Mouse (Mus musculus): ENCODE measurements around the gene Spata2l. TPM values are rescaled to one million over a fixed set of nuclear protein-coding genes. Genes with fewer than 3 reads are reported as not detected.

The Spata2l gene
- polyA plus RNA-seq, 1 experiment from 2014 or later: 6.1 TPM

GRCm38 (mm10) chr8:123257114-123257513 is 21.1 kb upstream of the Spata2l start:
- no peak for ATAC-seq (replicated peaks; ENCODE audit: low FRiP score, low read depth)

GRCm38 (mm10) chr8:123255170-123255569 is 19.1 kb upstream of the Spata2l start:
- Histone ChIP-seq H3K4me2 (ENCODE audit: low read length) (peak overlapping the region; percentile 83), H3K27me3 (ENCODE audit: insufficient read depth, low read length) (no peaks in the 10 kb centered on the region), H3K36me3 (ENCODE audit: insufficient read depth, low read length) (peaks cover 31% of the 10 kb centered on the region), H3K9ac (ENCODE audit: low read depth, low read length) (peak overlapping the region; percentile 83), H3K27ac (no peak overlapping the region), H3K4me1 (replicated peaks; ENCODE audit: insufficient read depth, low read length) (peaks cover 17% of the 10 kb centered on the region), H3K9me3 (replicated peaks; ENCODE audit: low read length) (no peaks in the 10 kb centered on the region), H3K4me3 (replicated peaks; ENCODE audit: low read depth, low read length) (peak overlapping the region; percentile 86)
- ATAC-seq (replicated peaks; ENCODE audit: low FRiP score, low read depth) (no peak), DNase-seq (ENCODE audit: low spot score) (no peak)
- WGBS: 62% methylated on average over 6 of the region's 6 CpGs
- TF ChIP-seq CTCF (IDR thresholded peaks at IDR 0.05; ENCODE audit: low read depth): peak; percentile 40; the same call in 1 of the 2 replicates

More at GRCm38 (mm10) chr8:123257114-123257513, 21.1 kb upstream of the Spata2l start:
- H3K4me2 ChIP-seq (ENCODE audit: low read length): no peak overlapping the region
- no peaks in the 10 kb centered on the region for H3K27me3 ChIP-seq (ENCODE audit: insufficient read depth, low read length)
- H3K4me3 ChIP-seq (replicated peaks; ENCODE audit: low read depth, low read length): no peak overlapping the region
- no peak overlapping the region for H3K27ac ChIP-seq
- TF ChIP-seq CTCF (IDR thresholded peaks at IDR 0.05; ENCODE audit: low read depth): no peak
- peaks cover 17% of the 10 kb centered on the region for H3K4me1 ChIP-seq (replicated peaks; ENCODE audit: insufficient read depth, low read length)
- no peaks in the 10 kb centered on the region for H3K9me3 ChIP-seq (replicated peaks; ENCODE audit: low read length)
- WGBS: 96% methylated on average over 3 of the region's 3 CpGs
- H3K36me3 ChIP-seq (ENCODE audit: insufficient read depth, low read length): peaks cover 29% of the 10 kb centered on the region
- DNase-seq (ENCODE audit: low spot score): no peak
- H3K9ac ChIP-seq (ENCODE audit: low read depth, low read length): no peak overlapping the region

- no peaks in the 10 kb centered on the region for H3K27me3 ChIP-seq (ENCODE audit: insufficient read depth, low read length)
- H3K9ac ChIP-seq (ENCODE audit: low read depth, low read length): peak within 1 kb of the TSS; percentile 83
- peak within 1 kb of the TSS; percentile 65 for H3K27ac ChIP-seq
- under 1% methylated on average over 93 of the region's 99 CpGs for WGBS
- peak within 1 kb of the TSS; percentile 86 for H3K4me3 ChIP-seq (replicated peaks; ENCODE audit: low read depth, low read length)
- ATAC-seq (replicated peaks; ENCODE audit: low FRiP score, low read depth): peak; percentile 95
- H3K36me3 ChIP-seq (ENCODE audit: insufficient read depth, low read length): peaks cover 31% of the 10 kb centered on the region
- peak within 1 kb of the TSS; percentile 83 for H3K4me2 ChIP-seq (ENCODE audit: low read length)
- H3K9me3 ChIP-seq (replicated peaks; ENCODE audit: low read length): no peaks in the 10 kb centered on the region
- peaks cover 17% of the 10 kb centered on the region for H3K4me1 ChIP-seq (replicated peaks; ENCODE audit: insufficient read depth, low read length)
- no peak for TF ChIP-seq CTCF (IDR thresholded peaks at IDR 0.05; ENCODE audit: low read depth)
- peak; percentile 89 for DNase-seq (ENCODE audit: low spot score)
Observed at GRCm38 (mm10) chr8:123254099-123254885, 18.3 kb upstream of the Spata2l start, which contains the start of the genes Zfp276 and Vps9d1. TSS of gene Zfp276 (plus strand) at chr8:123254195. TSS of gene Vps9d1 (minus strand) at chr8:123254348.

GRCm38 (mm10) chr8:123253451-123254098 is 17.5 kb upstream of the Spata2l start:
- Histone ChIP-seq H3K27me3 (ENCODE audit: insufficient read depth, low read length) (no peaks in the 10 kb centered on the region), H3K36me3 (ENCODE audit: insufficient read depth, low read length) (peaks cover 34% of the 10 kb centered on the region), H3K9me3 (replicated peaks; ENCODE audit: low read length) (no peaks in the 10 kb centered on the region), H3K4me3 (replicated peaks; ENCODE audit: low read depth, low read length) (peak overlapping the region; percentile 86), H3K9ac (ENCODE audit: low read depth, low read length) (peak overlapping the region; percentile 83), H3K4me1 (replicated peaks; ENCODE audit: insufficient read depth, low read length) (peaks cover 17% of the 10 kb centered on the region), H3K4me2 (ENCODE audit: low read length) (peak overlapping the region; percentile 83), H3K27ac (peak overlapping the region; percentile 65)
- ATAC-seq (replicated peaks; ENCODE audit: low FRiP score, low read depth) (peak; percentile 15; the same call in 1 of the 2 replicates), DNase-seq (ENCODE audit: low spot score) (no peak)
- no peak for TF ChIP-seq CTCF (IDR thresholded peaks at IDR 0.05; ENCODE audit: low read depth)
- WGBS: under 1% methylated on average over 37 of the region's 40 CpGs

- 34% methylated on average over 4 of the region's 4 CpGs for WGBS
- H3K36me3 ChIP-seq (ENCODE audit: insufficient read depth, low read length): peaks cover 34% of the 10 kb centered on the region
- DNase-seq (ENCODE audit: low spot score): no peak
- H3K27me3 ChIP-seq (ENCODE audit: insufficient read depth, low read length): no peaks in the 10 kb centered on the region
- H3K4me2 ChIP-seq (ENCODE audit: low read length): peak overlapping the region; percentile 83
- no peak for TF ChIP-seq CTCF (IDR thresholded peaks at IDR 0.05; ENCODE audit: low read depth)
- H3K9me3 ChIP-seq (replicated peaks; ENCODE audit: low read length): no peaks in the 10 kb centered on the region
- no peak for ATAC-seq (replicated peaks; ENCODE audit: low FRiP score, low read depth)
- H3K27ac ChIP-seq: 0 out of 2 replicates have a peak overlapping the region, but pooled peaks have one; percentile 31
- peaks cover 17% of the 10 kb centered on the region for H3K4me1 ChIP-seq (replicated peaks; ENCODE audit: insufficient read depth, low read length)
- peak overlapping the region; percentile 86; the same call in 1 of the 2 replicates for H3K4me3 ChIP-seq (replicated peaks; ENCODE audit: low read depth, low read length)
- H3K9ac ChIP-seq (ENCODE audit: low read depth, low read length): peak overlapping the region; percentile 83; the same call in 1 of the 2 replicates
Observed at GRCm38 (mm10) chr8:123252925-123253324, 16.9 kb upstream of the Spata2l start.

- 94% methylated on average over 5 of the region's 5 CpGs for WGBS
- H3K4me1 ChIP-seq (replicated peaks; ENCODE audit: insufficient read depth, low read length): peaks cover 17% of the 10 kb centered on the region
- 0 out of 2 replicates have a peak overlapping the region, but pooled peaks have one; percentile 23 for H3K9ac ChIP-seq (ENCODE audit: low read depth, low read length)
- peaks cover 43% of the 10 kb centered on the region for H3K36me3 ChIP-seq (ENCODE audit: insufficient read depth, low read length)
- no peaks in the 10 kb centered on the region for H3K9me3 ChIP-seq (replicated peaks; ENCODE audit: low read length)
- H3K4me3 ChIP-seq (replicated peaks; ENCODE audit: low read depth, low read length): no peak overlapping the region
- no peak for TF ChIP-seq CTCF (IDR thresholded peaks at IDR 0.05; ENCODE audit: low read depth)
- ATAC-seq (replicated peaks; ENCODE audit: low FRiP score, low read depth) (no peak), DNase-seq (ENCODE audit: low spot score) (no peak)
- H3K4me2 ChIP-seq (ENCODE audit: low read length): no peak overlapping the region
- no peaks in the 10 kb centered on the region for H3K27me3 ChIP-seq (ENCODE audit: insufficient read depth, low read length)
- no peak overlapping the region for H3K27ac ChIP-seq
Observed at GRCm38 (mm10) chr8:123250940-123251339, 14.9 kb upstream of the Spata2l start.

Measured in kidney, postnatal 0 days (tissue).